Mouse (Mus musculus) effector memory CD4-positive, alpha-beta T cell, adult 7 months (primary cell): Measurements from ENCODE around the gene Itsn2. TPM values are rescaled to one million over a fixed set of nuclear protein-coding genes. Genes with fewer than 3 reads are reported as not detected.

Source experiments
- polyA plus RNA-seq: library from polyadenylated mRNA; unstranded; fragments of 100-300 nt; shearing (Covaris generic); gene quantifications from one replicate; pipeline ENCODE4 v1.2.1, GENCODE M21; 2017

Itsn2 gene
- polyA plus RNA-seq: 166 TPM

DNA sequence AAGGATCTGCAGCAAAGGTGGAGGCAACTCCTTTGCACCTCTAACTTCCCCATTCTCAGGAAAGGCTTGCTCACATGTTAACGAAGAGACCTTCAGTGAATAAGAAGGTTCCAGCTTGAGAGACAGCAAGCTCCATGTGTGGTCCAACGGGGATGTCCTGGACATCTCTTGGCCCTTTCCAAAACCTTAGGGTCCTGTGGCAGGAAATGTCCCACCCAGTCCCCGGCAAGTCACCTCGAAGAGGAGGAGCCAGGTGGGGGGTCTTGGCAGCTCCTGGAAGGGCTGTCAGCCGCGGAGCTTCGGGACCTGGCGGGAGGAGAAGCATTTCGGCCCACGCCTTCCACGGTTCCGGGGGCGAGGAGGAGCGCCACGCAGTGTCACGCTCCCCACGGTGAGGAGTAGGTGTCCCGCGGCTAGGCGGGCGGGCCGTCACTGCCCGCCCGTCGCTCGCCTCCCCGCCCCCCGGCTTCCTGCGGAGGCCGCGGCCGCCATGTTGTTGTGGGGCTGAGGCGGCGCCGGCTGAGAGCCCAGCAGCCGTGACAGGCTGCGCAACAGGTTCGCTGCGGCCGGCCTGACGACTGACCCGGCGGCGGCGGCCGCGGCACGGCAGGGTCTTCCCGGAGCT is at the start of gene Itsn2, which contains the start of gene Gm3625:
Gene Itsn2, plus strand, starts transcription at position 98 of the 625 bp plus-strand sequence.
Gene Gm3625, minus strand, starts transcription at position 387 of the 625 bp plus-strand sequence.

DNA sequence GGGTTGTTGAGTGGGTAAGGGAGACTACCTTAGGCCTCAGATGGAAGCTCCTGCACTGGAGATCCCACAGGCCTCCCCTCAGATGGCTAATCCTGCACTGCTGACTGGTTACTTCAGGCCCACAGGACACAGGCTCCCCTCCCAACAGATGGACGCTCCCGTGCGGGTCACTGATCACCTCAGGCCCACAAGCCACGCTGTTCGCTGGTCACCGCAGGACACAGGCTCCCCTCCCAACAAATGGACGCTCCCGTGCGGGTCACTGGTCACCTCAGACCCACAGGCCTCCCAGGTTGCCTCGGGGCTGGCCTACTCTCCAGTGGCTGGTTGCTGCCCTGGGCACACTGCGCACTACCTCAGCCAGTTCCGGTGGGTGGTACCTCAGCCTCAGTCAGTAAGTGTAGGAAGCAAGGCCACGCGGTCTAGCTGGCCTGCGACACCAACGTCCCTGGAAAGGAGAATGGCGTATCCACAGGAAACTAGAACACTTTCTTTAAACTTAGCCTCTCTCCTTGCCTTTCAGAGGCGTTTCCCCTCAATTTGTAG is 145.7 kb downstream of the Itsn2 start, which contains the start of gene Fam228a:
Gene Fam228a, minus strand, starts transcription at position 400 of the 546 bp plus-strand sequence.

Other genes with a start within 250 kb of the Itsn2 start
- gene Ncoa1, start 115.5 kb upstream of the Itsn2 start, polyA plus RNA-seq: 68.3 TPM
- not detected for gene Gm3625, start 289 bp downstream of the Itsn2 start, polyA plus RNA-seq
- gene Fam228a, start 145.8 kb downstream of the Itsn2 start, polyA plus RNA-seq: 0.34 TPM
- not detected for gene Pfn4, start 176.4 kb downstream of the Itsn2 start, polyA plus RNA-seq
- not detected for gene Fam228b, start 176.6 kb downstream of the Itsn2 start, polyA plus RNA-seq
- 358 TPM for gene Sf3b6, start 224.9 kb downstream of the Itsn2 start, polyA plus RNA-seq
- not detected for gene Fkbp1b, start 249.0 kb downstream of the Itsn2 start, polyA plus RNA-seq